Mouse (Mus musculus): ENCODE data around the gene Nhsl1.

GRCm38 (mm10) chr10:18328331-18328908 lies 9.6 kb downstream of the Nhsl1 start:
- TF ChIP-seq GATA1 (IDR thresholded peaks at IDR 0.05; ENCODE audit: borderline replicate concordance, low read length) (no peak), FLI1 (IDR thresholded peaks at IDR 0.05; ENCODE audit: low read length) (no peak)

Measured in megakaryocyte, embryonic 14.5 days (primary cell).